Mouse (Mus musculus): ENCODE measurements around the gene Ints3. TPM values are rescaled to one million over a fixed set of nuclear protein-coding genes. Genes with fewer than 3 reads are reported as not detected.

The Ints3 gene
- 36.0 and 41.9 TPM in 2 replicates for polyA plus RNA-seq (2012)

- no peak for TF ChIP-seq GATA1 (IDR thresholded peaks at IDR 0.05; ENCODE audit: low read length)
Observed at GRCm38 (mm10) chr3:90433381-90434020, at the start of gene Ints3. TSS of gene Ints3 (minus strand) at chr3:90433622.

- TF ChIP-seq GATA1 (IDR thresholded peaks at IDR 0.05; ENCODE audit: low read length): no peak
Observed at GRCm38 (mm10) chr3:90475831-90476611, 42.6 kb upstream of the Ints3 start, which contains the start of gene Ilf2. TSS of gene Ilf2 (plus strand) at chr3:90476126.

GRCm38 (mm10) chr3:90475151-90475830, 41.9 kb upstream of the Ints3 start:
- no peak for TF ChIP-seq GATA1 (IDR thresholded peaks at IDR 0.05; ENCODE audit: low read length)

GRCm38 (mm10) chr3:90472213-90472612, 38.8 kb upstream of the Ints3 start:
- TF ChIP-seq GATA1 (IDR thresholded peaks at IDR 0.05; ENCODE audit: low read length): no peak

GRCm38 (mm10) chr3:90467618-90468300, 34.3 kb upstream of the Ints3 start:
- no peak for TF ChIP-seq GATA1 (IDR thresholded peaks at IDR 0.05; ENCODE audit: low read length)

GRCm38 (mm10) chr3:90466311-90466766, 32.9 kb upstream of the Ints3 start:
- TF ChIP-seq GATA1 (IDR thresholded peaks at IDR 0.05; ENCODE audit: low read length): no peak

GRCm38 (mm10) chr3:90465686-90466310, 32.4 kb upstream of the Ints3 start, which contains the start of gene Npr1:
TSS of gene Npr1 (minus strand) at chr3:90465866.
- TF ChIP-seq GATA1 (IDR thresholded peaks at IDR 0.05; ENCODE audit: low read length): no peak

- no peak for TF ChIP-seq GATA1 (IDR thresholded peaks at IDR 0.05; ENCODE audit: low read length)
Observed at GRCm38 (mm10) chr3:90465081-90465685, 31.8 kb upstream of the Ints3 start.

GRCm38 (mm10) chr3:90464552-90465080, 31.2 kb upstream of the Ints3 start:
- no peak for TF ChIP-seq GATA1 (IDR thresholded peaks at IDR 0.05; ENCODE audit: low read length)

GRCm38 (mm10) chr3:90462579-90462978, 29.2 kb upstream of the Ints3 start:
- TF ChIP-seq GATA1 (IDR thresholded peaks at IDR 0.05; ENCODE audit: low read length): no peak

- TF ChIP-seq GATA1 (IDR thresholded peaks at IDR 0.05; ENCODE audit: low read length): no peak
Observed at GRCm38 (mm10) chr3:90461935-90462334, 28.5 kb upstream of the Ints3 start.

GRCm38 (mm10) chr3:90460315-90460714, 26.9 kb upstream of the Ints3 start:
- TF ChIP-seq GATA1 (IDR thresholded peaks at IDR 0.05; ENCODE audit: low read length): no peak

GRCm38 (mm10) chr3:90459727-90460126, 26.3 kb upstream of the Ints3 start:
- no peak for TF ChIP-seq GATA1 (IDR thresholded peaks at IDR 0.05; ENCODE audit: low read length)

GRCm38 (mm10) chr3:90454931-90455330, 21.5 kb upstream of the Ints3 start:
- TF ChIP-seq GATA1 (IDR thresholded peaks at IDR 0.05; ENCODE audit: low read length): no peak
